Mouse (Mus musculus): ENCODE measurements around the gene D6Ertd527e.
A peak's percentile ranks its signal among the peaks of the same experiment; 100 is the strongest.

D6Ertd527e gene

DNA sequence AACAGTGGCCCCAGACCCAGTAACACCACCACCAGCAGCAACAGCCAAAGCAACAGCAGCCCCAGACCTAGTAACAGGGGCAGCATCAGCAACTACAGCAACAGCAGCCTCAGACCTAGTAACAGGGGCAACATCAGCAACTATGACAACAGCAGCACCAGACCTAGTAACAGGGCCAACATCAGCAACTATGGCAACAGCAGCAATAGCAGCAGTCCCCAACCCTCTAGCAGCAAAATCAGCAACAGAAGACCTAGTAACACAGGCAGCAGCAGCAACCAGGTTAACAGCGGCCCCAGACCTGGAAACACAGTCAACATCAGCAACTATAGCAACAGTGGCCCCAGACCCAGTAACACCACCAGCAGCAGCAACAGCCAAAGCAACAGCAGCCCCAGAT is 6.9 kb downstream of the D6Ertd527e start:
- DNase-seq (ENCODE audit: low read depth) = no peak

GRCm38 (mm10) chr6:87112125-87112524 is 7.6 kb downstream of the D6Ertd527e start:
- no peak for DNase-seq (ENCODE audit: low read depth)

- no peak for DNase-seq (ENCODE audit: low read depth)
Observed at GRCm38 (mm10) chr6:87115981-87116380, 11.4 kb downstream of the D6Ertd527e start.

DNA sequence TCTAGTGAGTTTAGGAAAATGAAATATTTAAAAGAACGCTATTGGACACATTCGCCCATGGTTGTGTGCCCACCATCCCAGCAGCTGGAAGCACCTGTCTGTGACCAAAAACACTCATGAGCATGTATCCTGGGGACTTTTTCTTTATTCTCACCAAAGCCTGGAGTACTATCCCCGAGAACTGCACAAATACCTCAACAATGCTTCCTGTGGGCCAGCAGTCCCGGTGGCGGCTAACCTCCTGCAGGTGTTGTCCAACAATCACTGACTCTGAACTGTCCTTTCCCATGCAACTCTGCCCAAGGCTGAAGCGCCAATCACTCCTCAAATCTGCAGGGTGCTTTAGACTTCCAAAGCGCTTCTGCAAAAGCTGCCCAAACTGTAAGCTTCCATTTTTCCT is 12.1 kb downstream of the D6Ertd527e start:
- DNase-seq (ENCODE audit: low read depth) = no peak

- DNase-seq (ENCODE audit: low read depth) = peak; percentile 30
Observed at GRCm38 (mm10) chr6:87119066-87119837, 14.7 kb downstream of the D6Ertd527e start.

DNA sequence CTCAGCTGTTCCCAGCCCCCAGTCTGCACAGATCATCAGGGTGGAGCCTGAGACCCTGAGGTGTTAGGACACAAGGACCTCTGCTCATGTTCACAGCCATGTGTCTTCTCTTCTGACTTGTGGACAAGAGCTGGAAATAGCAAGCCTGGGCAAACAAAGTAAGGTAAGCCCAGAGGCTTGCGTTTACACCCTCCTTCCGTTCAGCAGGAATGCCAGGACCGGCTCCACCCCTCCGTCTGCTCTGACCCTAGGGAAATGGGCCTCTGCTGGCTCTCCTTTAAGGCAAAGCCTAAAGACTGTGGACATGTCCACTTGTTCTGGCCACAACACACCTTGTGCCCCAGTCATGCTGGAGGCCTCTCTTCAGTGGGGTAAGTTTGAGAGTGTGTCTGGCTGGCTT is 15.4 kb downstream of the D6Ertd527e start:
- DNase-seq (ENCODE audit: low read depth) = no peak

GRCm38 (mm10) chr6:87120661-87121060 is 16.1 kb downstream of the D6Ertd527e start:
- DNase-seq (ENCODE audit: low read depth) = peak; percentile 29

DNA sequence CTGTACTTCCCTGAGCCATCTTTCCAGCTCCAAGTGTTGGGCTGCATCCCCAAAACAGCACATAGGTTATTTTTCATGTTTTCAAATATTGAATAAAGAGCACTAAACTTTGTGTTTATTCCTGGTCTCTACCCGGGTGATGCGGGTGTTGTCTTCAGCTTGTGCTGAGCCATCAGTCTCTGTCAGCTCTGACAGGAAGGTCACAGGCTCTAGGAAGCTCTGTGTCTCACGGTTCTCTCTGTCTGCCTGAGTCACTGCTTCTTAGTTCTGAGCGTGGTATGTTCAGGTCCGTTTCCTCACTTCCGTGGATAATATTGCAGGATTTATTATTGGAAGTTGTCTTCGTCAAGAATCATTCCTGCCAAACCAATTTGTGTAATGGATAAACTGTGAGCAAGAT is 17.4 kb downstream of the D6Ertd527e start:
- no peak for DNase-seq (ENCODE audit: low read depth)

- no peak for DNase-seq (ENCODE audit: low read depth)
Observed at GRCm38 (mm10) chr6:87123406-87123805, 18.9 kb downstream of the D6Ertd527e start.

- no peak for DNase-seq (ENCODE audit: low read depth)
Observed at GRCm38 (mm10) chr6:87123973-87124372, 19.4 kb downstream of the D6Ertd527e start.

GRCm38 (mm10) chr6:87127049-87127753 is 22.7 kb downstream of the D6Ertd527e start:
- no peak for DNase-seq (ENCODE audit: low read depth)

DNA sequence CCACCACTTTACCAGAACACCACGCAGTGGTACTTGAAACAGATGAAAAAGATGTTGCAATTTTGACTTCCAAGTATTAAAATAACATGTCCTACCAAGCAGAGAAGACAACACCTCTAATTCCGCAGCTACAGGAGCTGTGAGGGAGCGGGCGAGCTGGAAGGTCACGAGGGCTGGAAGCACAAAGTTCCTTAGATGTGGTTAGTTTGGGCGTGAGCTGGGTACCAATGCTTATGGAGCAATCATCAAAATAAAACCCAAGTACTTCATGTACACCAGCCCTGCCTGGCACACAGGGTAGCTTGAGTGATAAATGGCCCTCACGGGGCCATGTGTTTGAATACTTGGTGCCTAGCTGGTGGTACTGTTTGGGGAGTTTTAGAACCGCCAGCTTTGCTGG is 25.3 kb downstream of the D6Ertd527e start:
- DNase-seq (ENCODE audit: low read depth) = no peak

- DNase-seq (ENCODE audit: low read depth) = no peak
Observed at GRCm38 (mm10) chr6:87130628-87131027, 26.1 kb downstream of the D6Ertd527e start.

- DNase-seq (ENCODE audit: low read depth) = no peak
Observed at GRCm38 (mm10) chr6:87131078-87131477, 26.5 kb downstream of the D6Ertd527e start.

DNA sequence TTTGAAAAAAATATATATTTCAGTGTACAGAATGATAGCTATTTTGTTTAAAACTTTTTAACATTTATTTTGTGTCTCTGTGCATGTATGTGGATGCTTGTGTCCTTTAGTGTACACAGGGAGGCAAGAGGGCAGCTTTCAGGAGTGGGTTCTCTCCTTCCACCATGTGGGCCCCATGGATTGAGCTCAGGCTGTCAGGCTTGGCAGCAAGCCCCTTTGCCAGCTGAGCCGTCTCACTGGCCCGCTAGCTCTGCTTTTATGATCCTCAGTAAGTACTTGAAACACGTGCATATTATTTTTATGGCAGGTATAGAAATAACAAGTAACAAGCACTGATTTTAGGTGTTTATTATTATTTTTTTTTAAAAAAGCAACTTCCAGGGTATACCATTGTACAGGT is 29.0 kb downstream of the D6Ertd527e start:
- no peak for DNase-seq (ENCODE audit: low read depth)

GRCm38 (mm10) chr6:87133966-87134546 is 29.5 kb downstream of the D6Ertd527e start:
- DNase-seq (ENCODE audit: low read depth) = no peak

DNA sequence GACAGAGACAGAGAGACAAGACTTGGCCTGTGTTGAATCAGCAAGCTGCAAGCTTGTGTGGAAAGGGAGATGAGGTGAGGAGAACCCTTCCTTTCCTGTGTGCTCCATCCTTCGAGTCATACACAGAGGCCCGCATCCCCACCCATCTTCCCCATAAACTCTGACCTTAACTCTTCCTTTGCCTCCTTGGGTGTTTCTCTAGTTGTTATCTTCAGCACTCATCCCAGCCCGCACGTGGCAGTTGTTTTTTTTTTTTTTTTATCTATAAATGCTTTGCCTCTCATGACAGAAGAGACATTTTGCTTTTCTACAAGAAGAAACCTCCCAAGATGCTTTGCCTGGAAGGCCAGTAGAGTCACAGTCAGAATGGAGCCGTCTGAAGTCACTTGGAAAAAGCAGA is 33.9 kb downstream of the D6Ertd527e start:
- DNase-seq (ENCODE audit: low read depth) = no peak

DNA sequence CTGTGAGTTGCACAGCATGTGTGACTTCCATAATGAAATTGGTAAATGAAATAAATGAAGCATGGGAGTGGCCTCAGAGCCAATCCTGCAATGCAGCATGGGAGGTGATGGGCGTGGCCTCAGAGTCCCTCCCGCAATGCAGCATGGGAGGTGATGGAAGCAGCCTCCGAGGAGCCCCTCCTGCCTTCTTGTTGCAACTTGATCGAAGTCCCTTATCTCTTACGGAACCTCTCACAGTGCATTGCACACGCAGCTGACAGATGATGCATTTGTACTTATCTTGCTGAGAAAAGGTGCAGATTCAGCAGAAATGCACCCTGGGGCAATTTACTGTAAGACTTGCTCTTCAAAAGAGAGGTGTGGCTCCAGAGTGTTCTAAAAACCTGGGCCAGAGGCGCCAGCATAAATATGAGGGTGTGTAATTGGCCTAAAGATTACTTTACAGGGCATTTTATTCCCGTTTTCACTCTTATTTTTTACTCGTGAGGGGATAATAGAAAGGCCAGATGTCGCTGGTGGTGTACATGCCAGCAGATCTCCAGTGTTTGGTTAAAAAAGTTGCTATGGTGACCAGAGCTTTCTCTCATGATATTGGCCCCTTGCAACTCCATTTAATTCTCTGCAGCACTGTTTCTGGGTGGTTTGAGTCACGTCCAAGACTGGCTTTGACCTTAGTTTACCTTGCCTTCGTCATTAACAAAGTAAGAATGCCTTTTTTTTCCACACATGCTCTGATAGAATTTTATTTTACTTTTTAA is 35.4 kb downstream of the D6Ertd527e start:
- no peak for DNase-seq (ENCODE audit: low read depth)

DNA sequence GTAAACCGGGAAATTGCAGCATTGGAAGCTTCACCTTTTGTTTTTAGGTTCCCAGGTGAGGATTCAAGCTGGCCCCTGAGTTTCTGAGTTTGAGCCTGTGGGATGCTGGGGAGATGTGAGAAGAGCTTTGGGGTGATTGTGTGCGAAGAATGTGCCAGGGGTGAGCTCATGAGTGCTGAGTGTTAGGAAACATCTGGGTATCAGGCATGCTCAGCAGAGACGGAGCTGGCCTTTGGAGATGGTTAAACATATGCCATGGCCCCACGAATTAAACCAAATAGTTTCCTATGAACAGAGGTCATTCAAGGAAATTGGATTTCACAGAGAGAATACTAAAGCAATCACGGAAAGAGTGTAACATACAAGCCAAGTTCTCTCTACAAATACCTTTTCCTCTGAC is 37.7 kb downstream of the D6Ertd527e start:
- DNase-seq (ENCODE audit: low read depth) = no peak

DNA sequence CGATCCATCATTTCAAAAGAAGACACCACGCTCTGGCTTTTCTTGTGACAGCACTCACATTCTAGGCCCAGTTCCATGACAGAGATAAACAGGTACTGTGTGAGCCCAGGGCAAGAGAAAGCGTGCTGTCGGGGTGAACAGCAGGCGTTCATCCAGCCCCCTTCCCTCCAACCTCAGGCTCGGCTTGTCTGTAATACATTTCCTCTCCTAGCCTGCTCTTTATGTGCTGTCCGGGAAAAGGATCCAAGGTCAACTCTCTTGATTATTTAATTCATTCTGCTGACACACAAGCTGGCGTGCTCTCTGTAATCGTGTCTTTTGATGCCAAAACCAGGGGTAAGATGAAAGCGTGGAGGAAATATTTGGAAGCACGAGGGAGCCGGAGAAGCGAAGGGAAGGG is 39.0 kb downstream of the D6Ertd527e start:
- DNase-seq (ENCODE audit: low read depth) = no peak

- no peak for DNase-seq (ENCODE audit: low read depth)
Observed at GRCm38 (mm10) chr6:87147921-87148320, 43.4 kb downstream of the D6Ertd527e start.

DNA sequence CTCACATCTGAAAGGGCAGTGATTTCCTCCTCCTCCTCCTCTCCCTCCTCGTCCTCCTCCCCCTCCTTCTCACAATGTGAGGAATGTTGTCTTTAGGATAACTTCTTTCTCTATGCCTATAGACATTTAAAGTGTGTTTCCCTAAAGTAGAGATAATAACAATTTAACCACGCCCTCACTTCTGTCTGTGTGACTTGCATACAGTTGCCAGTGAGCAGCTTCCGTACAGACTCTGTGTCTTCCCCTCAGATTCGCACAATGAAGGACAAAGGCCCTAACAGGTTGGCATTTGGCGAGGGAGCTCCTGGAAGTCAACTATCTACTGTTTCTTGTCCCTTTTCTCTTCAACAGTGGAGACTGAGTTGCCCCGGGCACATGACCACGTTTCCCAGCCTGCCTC is 45.9 kb downstream of the D6Ertd527e start:
- no peak for DNase-seq (ENCODE audit: low read depth)

All from induced T-regulatory cell, adult 2 months (primary cell).